Mouse (Mus musculus): ENCODE measurements around the gene Capn1.

DNA sequence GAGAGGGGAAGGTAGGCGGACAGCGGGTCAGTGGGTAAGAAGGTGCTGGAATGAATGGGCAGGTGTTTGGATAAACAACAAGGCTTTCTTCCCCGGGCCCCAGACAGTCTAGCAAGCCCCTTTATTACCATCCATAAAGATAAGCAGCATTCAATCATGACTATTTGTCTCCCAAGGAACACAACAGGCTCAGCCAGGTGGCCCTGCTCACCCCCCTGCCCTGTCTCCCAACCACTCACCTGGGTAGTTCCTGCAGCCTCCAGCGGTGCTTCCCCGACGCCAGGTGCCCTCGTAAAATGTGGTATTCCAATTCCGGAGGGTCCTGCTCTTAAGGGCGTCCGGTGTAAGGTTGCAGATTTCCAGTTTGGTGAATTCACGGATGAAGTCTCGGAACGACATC is 8.7 kb downstream of the Capn1 start:
- TF ChIP-seq CTCF (IDR thresholded peaks at IDR 0.05; ENCODE audit: low read depth, low read length) (no peak), POLR2A (IDR thresholded peaks at IDR 0.05; ENCODE audit: insufficient read depth, low read length) (no peak), EP300 (IDR thresholded peaks at IDR 0.05; ENCODE audit: insufficient read depth, low read depth, low read length) (no peak)
